Mouse (Mus musculus) testis, adult 2 months (tissue): ENCODE data around the gene Hrh2.

ENCODE experiments used
- CTCF ChIP-seq: fragments of 200-500 bp; IDR thresholded peaks from 2 replicates; pipeline ENCODE4 v1.5.1; 2012; ENCODE audit warnings: low read depth, mild to moderate bottlenecking, inconsistent platforms, low read length, moderate library complexity; ENCODE audit not compliant: control insufficient read depth, insufficient read depth, insufficient replicate concordance
- POLR2A ChIP-seq: fragments of 200-500 bp; IDR thresholded peaks from 2 replicates; pipeline ENCODE4 v1.6.1; 2012; ENCODE audit warnings: low read depth, mild to moderate bottlenecking, inconsistent platforms, low read length, moderate library complexity; ENCODE audit not compliant: control insufficient read depth

GRCm38 (mm10) chr13:54164462-54164861 lies 27.5 kb upstream of the Hrh2 start:
- TF ChIP-seq POLR2A = no peak
- TF ChIP-seq CTCF = no peak
